Mouse (Mus musculus): ENCODE measurements at regions not wholly inside any gene's neighbourhood (a gene's known extent, or its start where the extent isn't known, plus 50 kb on each side); places are given as distances from the start of the nearest gene placed in this dataset.

GRCm38 (mm10) chr6:98689395-98689794, 346.8 kb upstream of the Gm765 start:
- TF ChIP-seq POLR2A (IDR thresholded peaks at IDR 0.05; ENCODE audit: low read depth, low read length): no peak
- no peak for TF ChIP-seq CTCF (IDR thresholded peaks at IDR 0.05; ENCODE audit: extremely low read depth, insufficient read depth, insufficient read length, insufficient replicate concordance)
